Mouse (Mus musculus) induced T-regulatory cell, adult 2 months (primary cell): ENCODE data around the gene Cenpv.

ENCODE experiments used
- DNase-seq: peaks from one replicate; pipeline ENCODE4 v3.0.0-alpha.2; 2012; ENCODE audit warnings: low read depth

Cenpv gene

GRCm38 (mm10) chr11:62539089-62539890 is at the start of gene Cenpv:
TSS of gene Cenpv (minus strand) at chr11:62539261.
- DNase-seq, result peak; percentile 78

DNA sequence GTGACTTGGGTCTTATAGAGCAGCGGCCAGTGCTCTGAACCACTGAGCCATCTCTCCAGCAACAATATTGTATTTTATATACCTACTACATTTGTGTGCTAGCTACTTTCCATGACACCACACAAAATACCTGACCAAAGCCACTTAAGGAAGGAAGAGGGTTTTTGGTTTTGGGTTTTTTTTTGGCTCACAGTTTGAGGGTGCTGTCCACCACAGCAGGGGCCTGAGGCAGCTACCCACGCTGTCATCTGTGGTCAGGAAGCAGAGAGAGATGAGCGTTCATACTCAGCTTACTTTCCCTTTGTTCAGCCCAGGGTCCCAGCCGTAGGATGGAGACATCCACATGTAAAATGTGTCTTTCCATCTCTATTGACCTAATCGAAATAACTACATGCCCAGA is 48.0 kb upstream of the Cenpv start:
- DNase-seq, result no peak

DNA sequence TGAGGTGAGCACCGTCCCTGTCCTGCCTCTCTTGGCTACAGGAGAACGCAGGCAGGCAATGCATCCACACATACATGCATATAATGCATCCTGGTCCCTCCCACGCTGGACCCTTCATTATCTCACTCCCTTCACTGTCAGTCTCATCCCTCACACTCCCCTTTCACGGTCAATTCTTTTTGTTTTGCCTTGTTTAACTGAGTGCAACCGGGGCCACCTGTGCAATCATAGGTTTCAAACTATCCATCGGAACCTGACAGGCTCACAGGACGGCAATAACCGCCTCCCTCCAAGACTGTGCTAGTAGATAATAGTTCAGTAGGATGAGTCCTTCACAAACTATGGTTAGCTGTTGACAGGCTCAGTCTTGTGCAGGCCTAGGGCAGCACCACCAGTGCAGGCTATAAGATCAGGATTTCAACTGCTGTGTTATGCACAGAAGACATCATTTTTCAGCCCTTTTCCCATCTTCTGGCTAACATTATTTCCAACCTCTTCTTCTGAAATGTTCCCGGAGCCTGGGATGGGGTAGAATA is 45.7 kb upstream of the Cenpv start:
- DNase-seq, result no peak

DNA sequence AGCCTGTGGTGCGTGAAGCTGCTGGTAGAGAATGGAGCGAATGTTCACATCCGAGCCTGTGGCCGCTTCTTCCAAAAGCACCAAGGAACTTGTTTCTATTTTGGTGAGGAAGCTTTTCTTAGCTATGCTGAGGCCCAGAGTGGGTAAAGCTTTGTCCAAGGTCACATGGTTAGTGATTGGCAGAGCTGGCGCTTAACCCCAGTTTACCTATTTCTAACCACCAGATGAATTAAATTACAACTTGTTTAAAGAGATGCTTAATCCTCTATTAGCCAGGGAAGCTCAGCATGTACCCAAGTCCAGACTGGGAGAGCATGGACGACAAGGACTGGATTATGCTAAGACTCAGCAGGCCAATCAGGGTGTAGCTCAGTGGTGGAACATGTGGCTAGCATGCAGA is 44.0 kb upstream of the Cenpv start:
- no peak for DNase-seq

GRCm38 (mm10) chr11:62576530-62577152 is 37.6 kb upstream of the Cenpv start:
- peak; percentile 88 for DNase-seq

- DNase-seq, result peak; percentile 73
Observed at GRCm38 (mm10) chr11:62575659-62576438, 36.8 kb upstream of the Cenpv start.

DNA sequence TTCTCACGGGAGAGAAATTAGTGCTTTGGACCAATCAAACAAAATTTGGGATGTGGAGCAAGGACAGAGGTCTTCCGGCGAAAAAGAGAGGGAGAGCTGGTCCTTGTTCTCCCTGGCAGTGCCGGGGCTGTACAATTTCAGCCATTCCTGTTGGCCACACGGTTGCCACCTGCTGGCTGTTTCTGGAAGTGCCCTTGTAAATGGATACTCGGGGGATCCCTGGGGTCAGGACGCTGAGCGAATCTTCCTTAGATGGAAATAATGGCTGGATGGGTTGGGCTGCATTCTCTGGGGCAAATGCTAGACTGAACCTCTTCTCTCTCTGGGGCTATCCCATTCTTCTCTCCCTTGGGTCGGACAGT is 36.2 kb upstream of the Cenpv start:
- peak; percentile 93 for DNase-seq

DNA sequence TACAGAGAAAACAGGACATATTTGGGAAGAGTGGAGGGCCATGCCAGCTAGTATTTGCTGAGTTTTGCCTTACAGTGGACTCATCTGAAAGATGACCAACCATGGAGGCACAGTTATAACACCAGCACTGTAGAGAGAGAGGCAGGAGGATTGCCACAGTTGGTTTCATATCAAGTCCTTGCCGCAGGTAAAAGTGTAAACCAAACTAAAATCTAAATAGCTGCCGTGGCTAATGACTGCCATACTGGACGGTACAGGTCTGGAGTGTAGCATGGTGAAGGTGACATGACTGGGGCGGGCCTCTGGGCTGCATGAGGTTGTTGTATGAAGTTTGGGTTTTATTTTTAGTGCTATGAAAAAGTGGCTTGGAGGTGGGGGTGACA is 35.6 kb upstream of the Cenpv start:
- no peak for DNase-seq

- peak; percentile 83 for DNase-seq
Observed at GRCm38 (mm10) chr11:62573959-62574702, 35.1 kb upstream of the Cenpv start, which contains the start of gene Trpv2. TSS of gene Trpv2 (plus strand) at chr11:62574486.

DNA sequence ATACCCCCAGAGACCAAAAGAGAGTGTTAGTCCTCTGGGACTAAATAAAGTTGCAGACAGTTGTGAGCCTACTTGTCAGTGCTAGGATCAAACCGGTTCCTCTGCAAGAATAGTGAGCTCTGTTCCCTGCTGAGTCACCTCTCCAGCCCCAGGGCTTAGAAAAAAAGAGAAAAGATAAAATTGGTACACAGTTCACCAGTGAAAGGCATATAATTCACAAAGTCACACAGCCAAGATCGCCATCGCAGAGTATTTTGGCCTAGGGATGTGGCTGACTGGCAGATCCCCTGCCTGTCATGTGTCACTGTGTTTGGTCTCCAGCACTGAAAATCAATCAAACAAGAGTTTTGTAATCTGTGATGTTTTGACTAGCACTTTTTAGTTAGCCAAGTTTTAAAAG is 29.2 kb upstream of the Cenpv start:
- DNase-seq, result no peak

DNA sequence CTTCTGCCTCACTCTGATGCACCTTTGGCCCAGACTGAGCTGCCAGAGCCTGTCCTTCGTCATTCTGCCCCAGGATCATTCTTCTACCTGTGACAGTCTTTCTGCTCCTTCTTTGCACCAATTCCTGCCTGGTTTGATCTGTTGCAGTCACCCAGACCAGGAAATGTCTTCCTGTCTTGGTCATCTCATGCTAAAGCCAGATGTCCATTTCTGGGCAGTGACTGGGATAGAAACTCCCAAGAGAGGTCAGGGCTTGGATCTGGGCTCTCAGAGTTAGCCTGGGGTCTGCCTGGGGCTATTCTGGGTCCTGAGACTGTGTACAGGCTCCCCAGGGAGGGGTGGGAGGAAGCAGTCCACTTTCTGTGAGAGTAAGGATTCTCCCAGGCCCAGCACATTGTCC is 27.1 kb upstream of the Cenpv start:
- DNase-seq, result no peak

GRCm38 (mm10) chr11:62565747-62566146 is 26.7 kb upstream of the Cenpv start:
- DNase-seq, result no peak

GRCm38 (mm10) chr11:62563590-62563989 is 24.5 kb upstream of the Cenpv start:
- no peak for DNase-seq

DNA sequence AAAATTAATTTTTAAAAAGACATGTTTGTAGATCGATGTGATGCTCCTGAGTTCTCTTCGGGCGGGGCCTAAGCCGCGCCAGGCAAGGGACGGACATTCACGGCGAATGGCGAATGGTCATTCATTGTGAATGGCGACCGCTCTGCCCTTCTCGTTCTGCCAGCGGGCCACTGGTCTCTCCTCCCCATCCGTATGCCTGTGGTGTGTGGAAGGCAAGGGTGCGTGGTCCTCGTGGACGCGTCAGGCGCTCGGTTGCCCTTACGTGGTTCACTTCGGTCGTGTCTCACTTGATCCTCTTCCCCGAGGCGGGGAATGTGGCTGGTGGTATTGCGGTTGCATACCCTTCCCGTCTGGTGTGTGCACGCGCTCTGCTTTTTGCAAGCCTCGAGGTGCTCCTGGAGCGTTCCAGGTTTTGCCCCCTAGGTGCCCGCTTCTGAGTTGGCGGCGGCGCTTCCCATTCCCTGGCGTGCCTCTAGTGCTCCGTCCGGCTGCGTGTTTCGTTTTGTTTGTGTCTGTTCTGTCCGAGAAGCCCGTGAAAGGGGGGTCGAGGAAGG is 21.5 kb upstream of the Cenpv start:
- no peak for DNase-seq

DNA sequence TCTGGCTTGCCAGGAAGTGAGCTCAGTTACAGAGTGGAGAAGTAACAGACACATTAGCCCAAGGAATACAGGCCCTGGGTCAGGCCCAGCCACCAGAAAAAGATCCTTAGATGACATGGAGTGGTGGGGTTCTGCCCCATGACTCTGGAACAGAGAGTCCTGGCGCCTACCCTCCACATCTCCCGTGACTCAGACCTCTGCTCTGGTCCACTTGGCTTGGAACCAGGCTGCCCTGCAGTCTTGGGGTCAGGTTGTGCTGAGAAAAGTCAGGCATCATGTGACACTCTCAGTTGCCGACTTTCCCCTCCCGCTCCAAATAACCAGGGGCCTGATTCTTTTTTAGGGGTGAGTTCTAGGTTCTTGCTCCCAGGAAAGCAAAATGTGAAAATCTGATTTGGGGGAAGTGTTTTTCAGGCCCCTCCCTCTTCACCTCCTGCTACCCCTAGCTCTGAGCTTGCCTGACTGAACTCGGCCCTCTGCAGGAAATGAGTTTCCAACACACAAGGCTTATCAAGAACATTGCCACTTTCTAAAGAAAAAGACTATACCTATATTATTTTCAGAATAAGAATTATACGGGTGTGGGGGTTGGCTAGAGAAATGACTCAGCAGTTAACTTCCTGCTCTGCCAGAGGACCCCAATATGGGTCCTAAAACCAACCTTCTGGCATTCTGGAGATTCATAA is 20.0 kb upstream of the Cenpv start:
- DNase-seq, result no peak

DNA sequence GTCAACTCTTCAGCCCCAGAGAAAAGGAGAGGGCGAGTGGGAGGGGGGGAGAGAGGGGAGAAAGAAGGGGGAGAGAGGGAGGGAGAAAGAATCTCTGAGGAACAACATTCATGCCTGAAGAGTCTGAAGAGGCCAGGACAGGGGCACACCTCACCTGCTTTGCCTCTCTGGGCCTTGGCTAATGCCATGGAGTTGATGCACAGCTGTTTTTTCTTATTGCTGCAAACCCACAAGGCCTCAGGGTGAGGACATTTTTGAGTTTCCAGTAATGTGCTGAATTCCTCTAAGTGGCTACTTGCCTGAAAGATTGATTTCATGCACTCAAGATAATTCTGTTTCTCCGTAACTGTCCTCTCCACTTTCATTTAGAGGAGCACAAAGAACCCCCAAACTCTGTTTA is 19.1 kb upstream of the Cenpv start:
- DNase-seq, result no peak

GRCm38 (mm10) chr11:62557205-62557604 is 18.1 kb upstream of the Cenpv start:
- DNase-seq, result no peak

- no peak for DNase-seq
Observed at GRCm38 (mm10) chr11:62555896-62556412, 16.9 kb upstream of the Cenpv start.

- peak; percentile 41 for DNase-seq
Observed at GRCm38 (mm10) chr11:62554934-62555517, 16.0 kb upstream of the Cenpv start.

- peak; percentile 49 for DNase-seq
Observed at GRCm38 (mm10) chr11:62554163-62554855, 15.2 kb upstream of the Cenpv start.
